Mouse (Mus musculus): Measurements from ENCODE around the gene Anks1.

DNA sequence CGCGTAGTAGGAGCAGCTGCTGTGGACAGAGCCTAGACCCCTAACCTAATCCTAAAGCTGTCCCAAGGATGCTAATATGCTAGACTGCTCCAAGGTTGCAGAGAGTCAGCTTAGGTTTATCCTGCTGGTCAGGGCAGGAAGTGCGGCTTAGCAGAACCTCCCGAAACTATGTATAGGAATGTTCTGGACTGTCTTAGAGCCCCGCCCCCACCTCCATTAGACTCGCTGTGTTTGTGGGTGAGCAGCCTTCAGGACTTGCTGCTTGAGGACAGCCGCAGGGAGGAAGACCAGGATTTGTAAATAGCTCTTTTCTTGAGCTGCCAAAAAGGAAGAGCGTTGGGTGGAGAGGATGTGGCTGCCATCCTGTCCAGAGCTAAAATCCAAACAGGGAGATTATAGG, 60.3 kb downstream of the Anks1 start:
- TF ChIP-seq CTCF (IDR thresholded peaks at IDR 0.05; ENCODE audit: borderline replicate concordance, extremely low read depth, insufficient read depth, insufficient read length), result peak; percentile 48; the same call in 1 of the 2 replicates
- no peak for TF ChIP-seq POLR2A (IDR thresholded peaks at IDR 0.05; ENCODE audit: borderline replicate concordance, extremely low read depth, insufficient read depth, insufficient read length, poor library complexity, severe bottlenecking)
